Mouse (Mus musculus) embryonic fibroblast, embryonic 13.5 days (primary cell): ENCODE data around the gene Epor.

ENCODE experiments used
- CTCF ChIP-seq: IDR thresholded peaks from 2 replicates; pipeline ENCODE4 v1.5.1; 2011; ENCODE audit warnings: mild to moderate bottlenecking, control low read depth, low read length, moderate library complexity, borderline replicate concordance; ENCODE audit not compliant: insufficient read depth
- POLR2A ChIP-seq: IDR thresholded peaks from 2 replicates; pipeline ENCODE4 v1.6.1; 2011; ENCODE audit warnings: low read depth, mild to moderate bottlenecking, control low read depth, low read length, moderate library complexity

DNA sequence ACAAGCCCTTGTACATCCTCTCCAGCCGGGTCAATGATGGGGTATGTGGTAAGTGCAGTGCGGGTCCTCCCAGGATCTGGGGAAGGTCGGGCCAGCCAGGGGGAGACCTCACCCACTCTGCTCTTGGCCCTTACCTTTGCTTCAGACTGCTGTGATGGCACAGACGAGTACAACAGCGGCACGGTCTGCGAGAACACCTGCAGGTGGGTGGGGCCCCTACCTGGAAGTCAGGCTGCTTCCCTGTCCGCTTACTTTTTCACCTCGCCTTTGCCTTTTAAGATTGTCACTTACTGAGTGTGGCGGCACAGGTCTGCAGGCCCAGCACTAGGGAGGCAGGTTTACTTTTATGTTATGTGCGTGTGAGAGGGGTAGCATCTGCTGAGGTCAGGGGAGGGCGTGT lies 41.2 kb upstream of the Epor start:
- TF ChIP-seq POLR2A (no peak), CTCF (no peak)
